Mouse (Mus musculus) liver, postnatal 0 days (tissue): ENCODE measurements around the gene Ecsit. TPM values are rescaled to one million over a fixed set of nuclear protein-coding genes. Genes with fewer than 3 reads are reported as not detected.
"Not testable (repeated sequence)": the region's sequence is repeated elsewhere in the genome, so short reads cannot be mapped to it uniquely, and the experiment has no call there.

ENCODE experiments used
- ATAC-seq: fragments of 200-750 bp; cut with Nextera tagmentation; 2 replicates; pipeline ENCODE4 v1.8.0; 2017; ENCODE audit warnings: mild to moderate bottlenecking, moderate library complexity
- DNase-seq: peaks from one replicate; pipeline ENCODE4 v3.0.0-alpha.2; 2016
- H3K27ac ChIP-seq: fragments of 300-500 bp; sonication (generic); 2 replicates; pipeline ENCODE4 v1.5.1; 2014; ENCODE audit warnings: antibody characterized with exemption, moderate library complexity, mild to moderate bottlenecking, low read depth
- H3K27me3 ChIP-seq: fragments of 300-500 bp; sonication (generic); 2 replicates; pipeline ENCODE4 v1.6.1; 2014; ENCODE audit warnings: low read length, control low read depth, mixed read lengths; ENCODE audit not compliant: insufficient read depth
- H3K36me3 ChIP-seq: fragments of 300-500 bp; sonication (generic); replicated peaks from 2 replicates; pipeline ENCODE4 v1.6.1; 2014; ENCODE audit warnings: mild to moderate bottlenecking, control low read depth, low read length, moderate library complexity, mixed read lengths; ENCODE audit not compliant: insufficient read depth
- H3K4me1 ChIP-seq: fragments of 300-500 bp; sonication (generic); 2 replicates; pipeline ENCODE4 v1.6.1; 2014; ENCODE audit warnings: antibody characterized with exemption, mild to moderate bottlenecking, control low read depth; ENCODE audit not compliant: insufficient read depth
- H3K4me2 ChIP-seq: fragments of 300-500 bp; sonication (generic); 2 replicates; pipeline ENCODE4 v1.6.1; 2014; ENCODE audit warnings: low read depth, mild to moderate bottlenecking, low read length, moderate library complexity, mixed read lengths
- H3K4me3 ChIP-seq: fragments of 300-500 bp; sonication (generic); 2 replicates; pipeline ENCODE4 v1.5.1; 2014; ENCODE audit warnings: low read depth, low read length
- H3K9ac ChIP-seq: fragments of 300-500 bp; sonication (generic); replicated peaks from 2 replicates; pipeline ENCODE4 v1.6.1; 2014; ENCODE audit warnings: mild to moderate bottlenecking, moderate library complexity
- H3K9me3 ChIP-seq: fragments of 300-500 bp; sonication (generic); 2 replicates; pipeline ENCODE4 v1.6.1; 2016; ENCODE audit warnings: mild to moderate bottlenecking, control low read depth, low read length, mixed read lengths
- CTCF ChIP-seq: sonication (generic); IDR thresholded peaks from 2 replicates; pipeline ENCODE4 v1.5.1; 2016; ENCODE audit warnings: antibody characterized with exemption, low read depth
- EP300 ChIP-seq: IDR thresholded peaks from 2 replicates; pipeline ENCODE4 v1.6.1; 2016; ENCODE audit warnings: antibody characterized with exemption, low read depth, mild to moderate bottlenecking
- WGBS: fragments of 180-500 bp; shearing (Covaris S2); extraction: QIAGEN DNeasy Blood & Tissue Kit; methylation state at CpG from one replicate; pipeline ENCODE4 v1.1.7; 2014; ENCODE audit not compliant: insufficient replicate concordance; 5-methylcytosine and 5-hydroxymethylcytosine counted together
- polyA plus RNA-seq: library from polyadenylated mRNA; unstranded; fragments of >200 nt; fragmentation: Nextera tagmentation; extraction: Ambion mirVana; gene quantifications from 2 replicates; pipeline ENCODE4 v1.2.1, GENCODE M21; 2015

Gene Ecsit
- polyA plus RNA-seq, 1 experiment from 2014 or later: 18.1 TPM

GRCm38 (mm10) chr9:22084667-22085021, 594 bp downstream of the Ecsit start:
- H3K27me3 ChIP-seq: no peaks in the 10 kb centered on the region
- no peak for TF ChIP-seq EP300
- TF ChIP-seq CTCF: no peak
- 0 out of 2 replicates have a peak, but pooled peaks cover 6% of the 10 kb centered on the region for H3K36me3 ChIP-seq
- peak overlapping the region; percentile 73 for H3K4me2 ChIP-seq
- no peaks in the 10 kb centered on the region for H3K9me3 ChIP-seq
- WGBS: 25% methylated on average over 4 of the region's 4 CpGs
- H3K4me1 ChIP-seq: 0 out of 2 replicates have a peak, but pooled peaks cover 6% of the 10 kb centered on the region
- peak overlapping the region; percentile 68 for H3K4me3 ChIP-seq
- peak overlapping the region; percentile 82; the same call in 1 of the 2 replicates for H3K27ac ChIP-seq
- DNase-seq (no peak), ATAC-seq (no peak)
- peak overlapping the region; percentile 81 for H3K9ac ChIP-seq

- Histone ChIP-seq H3K4me3 (no peak overlapping the region), H3K27me3 (no peaks in the 10 kb centered on the region), H3K4me2 (no peak overlapping the region), H3K9me3 (no peaks in the 10 kb centered on the region), H3K36me3 (peaks cover 23% of the 10 kb centered on the region; the same call in 1 of the 2 replicates), H3K27ac (no peak overlapping the region), H3K4me1 (peaks cover 4% of the 10 kb centered on the region; the same call in 1 of the 2 replicates), H3K9ac (no peak overlapping the region)
- WGBS: 92% methylated on average over 23 of the region's 23 CpGs
- ATAC-seq: no peak
- no peak for DNase-seq
- TF ChIP-seq CTCF (no peak), EP300 (no peak)
These were observed 9.0 kb downstream of the Ecsit start for GRCm38 (mm10) chr9:22076223-22076622.

DNA sequence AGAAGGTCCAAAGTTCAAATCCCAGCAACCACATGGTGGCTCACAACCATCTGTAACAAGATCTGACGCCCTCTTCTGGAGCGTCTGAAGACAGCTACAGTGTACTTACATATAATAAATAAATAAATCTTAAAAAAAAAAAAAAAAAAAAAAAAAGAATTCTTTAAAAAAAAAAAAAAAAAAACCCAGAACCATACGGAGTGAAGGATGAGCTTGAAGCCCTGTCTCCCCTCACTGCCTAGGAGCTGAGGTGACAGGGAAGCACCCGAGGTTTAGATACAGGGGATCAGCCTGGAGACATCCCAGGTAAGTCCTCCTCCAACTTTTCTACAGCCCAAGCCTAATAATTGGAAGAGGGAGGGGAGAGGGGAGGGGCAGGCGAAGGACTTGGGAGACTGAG, 9.5 kb downstream of the Ecsit start:
- DNase-seq, H3K27ac ChIP-seq, H3K4me1 ChIP-seq, H3K4me3 ChIP-seq, H3K4me2 ChIP-seq, H3K9ac ChIP-seq, ATAC-seq, H3K9me3 ChIP-seq, H3K27me3 ChIP-seq: not testable (repeated sequence)
- WGBS: 61% methylated on average over 5 of the region's 5 CpGs
- H3K36me3 ChIP-seq: peaks cover 23% of the 10 kb centered on the region; the same call in 1 of the 2 replicates

GRCm38 (mm10) chr9:22072276-22072675, 13.0 kb downstream of the Ecsit start:
- no peak overlapping the region for H3K4me2 ChIP-seq

GRCm38 (mm10) chr9:22070791-22071573, 14.3 kb downstream of the Ecsit start, which contains the start of the genes Gm49318 and Zfp653:
TSS of gene Gm49318 (minus strand) at chr9:22071259.
TSS of gene Zfp653 (minus strand) at chr9:22071376.
- under 1% methylated on average over 68 of the region's 87 CpGs for WGBS
- H3K4me2 ChIP-seq: peak within 1 kb of the TSS; percentile 72
- peak; percentile 97 for DNase-seq
- TF ChIP-seq CTCF (peak; percentile 27; the same call in 1 of the 2 replicates), EP300 (no peak)
- peak within 1 kb of the TSS; percentile 95 for H3K4me3 ChIP-seq
- H3K27ac ChIP-seq: peak within 1 kb of the TSS; percentile 95
- H3K9ac ChIP-seq: peak within 1 kb of the TSS; percentile 92
- H3K9me3 ChIP-seq: no peaks in the 10 kb centered on the region
- H3K4me1 ChIP-seq: peaks cover 13% of the 10 kb centered on the region
- H3K27me3 ChIP-seq: no peaks in the 10 kb centered on the region
- peak; percentile 92 for ATAC-seq
- peaks cover 17% of the 10 kb centered on the region for H3K36me3 ChIP-seq

More at GRCm38 (mm10) chr9:22072276-22072675, 13.0 kb downstream of the Ecsit start:
- TF ChIP-seq EP300 (no peak), CTCF (no peak)
- WGBS: 92% methylated on average over 4 of the region's 4 CpGs
- H3K36me3 ChIP-seq: peaks cover 21% of the 10 kb centered on the region
- H3K4me3 ChIP-seq: no peak overlapping the region
- no peaks in the 10 kb centered on the region for H3K9me3 ChIP-seq
- no peak overlapping the region for H3K9ac ChIP-seq
- no peak for ATAC-seq
- H3K27ac ChIP-seq: no peak overlapping the region
- peaks cover 13% of the 10 kb centered on the region for H3K4me1 ChIP-seq
- no peaks in the 10 kb centered on the region for H3K27me3 ChIP-seq
- no peak for DNase-seq

- 67% methylated on average over 4 of the region's 4 CpGs for WGBS
- Histone ChIP-seq H3K4me2 (peak overlapping the region; percentile 72), H3K4me1 (peaks cover 13% of the 10 kb centered on the region), H3K36me3 (peaks cover 22% of the 10 kb centered on the region), H3K9me3 (no peaks in the 10 kb centered on the region), H3K27ac (peak overlapping the region; percentile 95), H3K9ac (peak overlapping the region; percentile 8; the same call in 1 of the 2 replicates), H3K27me3 (no peaks in the 10 kb centered on the region), H3K4me3 (peak overlapping the region; percentile 95)
- ATAC-seq (no peak), DNase-seq (no peak)
- 0 out of 2 replicates have a peak, but pooled peaks have one; percentile 21 for TF ChIP-seq CTCF
- TF ChIP-seq EP300: no peak
These were observed 15.2 kb downstream of the Ecsit start for GRCm38 (mm10) chr9:22069881-22070553.
